Mouse (Mus musculus): ENCODE measurements at regions not wholly inside any gene's neighbourhood (a gene's known extent, or its start where the extent isn't known, plus 50 kb on each side); places are given as distances from the start of the nearest gene placed in this dataset.

GRCm38 (mm10) chr15:15692713-15693112, 1035.8 kb upstream of the Cdh9 start:
- no peak for TF ChIP-seq CTCF (IDR thresholded peaks at IDR 0.05; ENCODE audit: borderline replicate concordance, extremely low read depth, insufficient read depth, insufficient read length)
- TF ChIP-seq POLR2A (IDR thresholded peaks at IDR 0.05; ENCODE audit: borderline replicate concordance, extremely low read depth, insufficient read depth, insufficient read length, poor library complexity, severe bottlenecking): no peak
- DNase-seq (ENCODE audit: low read depth): no peak

- DNase-seq (ENCODE audit: low read depth): no peak
- TF ChIP-seq CTCF (IDR thresholded peaks at IDR 0.05; ENCODE audit: borderline replicate concordance, extremely low read depth, insufficient read depth, insufficient read length) (no peak), POLR2A (IDR thresholded peaks at IDR 0.05; ENCODE audit: borderline replicate concordance, extremely low read depth, insufficient read depth, insufficient read length, poor library complexity, severe bottlenecking) (no peak)
Measured at GRCm38 (mm10) chr15:15716694-15717093, 1011.9 kb upstream of the Cdh9 start.

GRCm38 (mm10) chr15:15741987-15742386, 986.6 kb upstream of the Cdh9 start:
- TF ChIP-seq POLR2A (IDR thresholded peaks at IDR 0.05; ENCODE audit: borderline replicate concordance, extremely low read depth, insufficient read depth, insufficient read length, poor library complexity, severe bottlenecking): no peak
- no peak for TF ChIP-seq CTCF (IDR thresholded peaks at IDR 0.05; ENCODE audit: borderline replicate concordance, extremely low read depth, insufficient read depth, insufficient read length)
- no peak for DNase-seq (ENCODE audit: low read depth)

- TF ChIP-seq POLR2A (IDR thresholded peaks at IDR 0.05; ENCODE audit: borderline replicate concordance, extremely low read depth, insufficient read depth, insufficient read length, poor library complexity, severe bottlenecking): no peak
- TF ChIP-seq CTCF (IDR thresholded peaks at IDR 0.05; ENCODE audit: borderline replicate concordance, extremely low read depth, insufficient read depth, insufficient read length): no peak
Measured at GRCm38 (mm10) chr15:15743011-15743410, 985.5 kb upstream of the Cdh9 start.

More at GRCm38 (mm10) chr15:15743011-15743410, 985.5 kb upstream of the Cdh9 start:
- no peak for DNase-seq (ENCODE audit: low read depth)
